Mouse (Mus musculus): Measurements from ENCODE around the gene Grn. TPM values are rescaled to one million over a fixed set of nuclear protein-coding genes. Genes with fewer than 3 reads are reported as not detected.
"Not testable (repeated sequence)": the region's sequence is repeated elsewhere in the genome, so short reads cannot be mapped to it uniquely, and the experiment has no call there.

Grn gene
- polyA plus RNA-seq, 1 experiment, result 240 TPM

- TF ChIP-seq CTCF (IDR thresholded peaks at IDR 0.05; ENCODE audit: extremely low read depth, insufficient read depth, insufficient read length, insufficient replicate concordance), result no peak
- peak; percentile 9 for TF ChIP-seq POLR2A (IDR thresholded peaks at IDR 0.05; ENCODE audit: low read depth, low read length)
- Histone ChIP-seq H3K4me3 (ENCODE audit: extremely low read depth, insufficient read depth, insufficient read length) (peak overlapping the region; percentile 99), H3K27me3 (ENCODE audit: control insufficient read depth, insufficient read depth, low read length) (no peaks in the 10 kb centered on the region), H3K27ac (ENCODE audit: insufficient read depth, low read length) (peak overlapping the region; percentile 94), H3K36me3 (ENCODE audit: control insufficient read depth, insufficient read depth, low read length) (peaks cover 7% of the 10 kb centered on the region), H3K4me1 (ENCODE audit: control insufficient read depth, insufficient read depth, insufficient read length) (no peaks in the 10 kb centered on the region)
- DNase-seq (ENCODE audit: low read depth in 1 of 2, low spot score in 2 of 2), result peak; percentile 74 to 92
- under 1% methylated on average over 85 of the region's 85 CpGs for WGBS
These were observed 22.9 kb upstream of the Grn start for GRCm38 (mm10) chr11:102406900-102407833.

DNA sequence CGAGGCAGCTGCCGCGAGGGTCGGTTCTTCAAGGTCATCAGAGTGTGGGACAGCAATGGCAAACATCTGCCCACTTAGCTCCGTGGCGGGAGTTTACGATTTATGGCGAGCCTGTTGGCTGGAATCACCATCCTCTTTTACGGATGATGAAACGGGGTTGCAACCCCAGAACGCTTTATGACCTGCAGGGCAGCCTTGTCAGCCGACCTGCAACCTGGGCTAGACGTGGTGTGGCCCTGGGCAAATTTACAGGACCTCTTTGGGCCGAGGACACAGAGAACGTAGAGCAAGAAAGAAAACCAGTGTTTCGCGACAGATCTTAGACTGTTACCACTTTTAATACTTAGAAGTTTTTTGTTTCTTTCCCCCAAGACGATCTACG lies 22.3 kb upstream of the Grn start, which contains the start of gene Slc25a39:
TSS of gene Slc25a39 (minus strand) at position 113 of the 382 bp plus-strand sequence.
- no peak for DNase-seq (ENCODE audit: low read depth in 1 of 2, low spot score in 2 of 2)

DNA sequence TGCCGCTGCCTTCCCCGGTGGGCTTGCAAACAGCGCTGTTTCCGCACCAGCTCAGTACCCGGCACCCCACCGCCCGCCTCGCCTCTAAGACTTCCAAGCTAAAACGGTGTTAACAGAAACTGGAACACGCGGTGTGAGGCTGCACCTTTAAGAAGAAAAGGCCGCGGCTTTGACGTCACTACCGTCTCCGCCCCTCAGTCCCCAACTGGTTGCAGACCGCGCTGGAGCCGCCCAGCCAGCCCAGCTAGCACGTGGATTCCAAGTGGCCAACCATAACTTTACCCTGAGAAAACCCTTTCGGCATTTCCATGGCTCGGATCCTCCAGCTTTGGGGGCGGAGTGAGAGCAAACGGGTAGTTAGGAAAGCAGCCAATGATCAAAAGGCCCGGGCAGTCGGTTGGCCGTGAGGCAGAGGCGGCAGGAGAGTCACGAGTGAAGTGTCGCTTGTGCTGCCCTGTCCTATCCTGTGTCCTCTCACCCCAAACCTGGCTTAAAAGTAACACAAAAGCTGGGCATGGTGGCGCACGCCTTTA lies 21.7 kb upstream of the Grn start:
- Histone ChIP-seq H3K4me1 (ENCODE audit: control insufficient read depth, insufficient read depth, insufficient read length) (no peaks in the 10 kb centered on the region), H3K27ac (ENCODE audit: insufficient read depth, low read length) (peak overlapping the region; percentile 94), H3K4me3 (ENCODE audit: extremely low read depth, insufficient read depth, insufficient read length) (peak overlapping the region; percentile 99), H3K27me3 (ENCODE audit: control insufficient read depth, insufficient read depth, low read length) (no peaks in the 10 kb centered on the region), H3K36me3 (ENCODE audit: control insufficient read depth, insufficient read depth, low read length) (peaks cover 1% of the 10 kb centered on the region)
- WGBS, result under 1% methylated on average over 32 of the region's 32 CpGs
- peak; percentile 92 to 93 for DNase-seq (ENCODE audit: low read depth in 1 of 2, low spot score in 2 of 2)
- TF ChIP-seq POLR2A (IDR thresholded peaks at IDR 0.05; ENCODE audit: low read depth, low read length) (peak; percentile 66), CTCF (IDR thresholded peaks at IDR 0.05; ENCODE audit: extremely low read depth, insufficient read depth, insufficient read length, insufficient replicate concordance) (no peak)

More for the DNA sequence above, 22.3 kb upstream of the Grn start, which contains the start of gene Slc25a39:
- TF ChIP-seq CTCF (IDR thresholded peaks at IDR 0.05; ENCODE audit: extremely low read depth, insufficient read depth, insufficient read length, insufficient replicate concordance) (no peak), POLR2A (IDR thresholded peaks at IDR 0.05; ENCODE audit: low read depth, low read length) (no peak)
- peak within 1 kb of the TSS; percentile 99 for H3K4me3 ChIP-seq (ENCODE audit: extremely low read depth, insufficient read depth, insufficient read length)
- peak within 1 kb of the TSS; percentile 94 for H3K27ac ChIP-seq (ENCODE audit: insufficient read depth, low read length)
- no peaks in the 10 kb centered on the region for H3K4me1 ChIP-seq (ENCODE audit: control insufficient read depth, insufficient read depth, insufficient read length)
- under 1% methylated on average over 19 of the region's 19 CpGs for WGBS
- H3K27me3 ChIP-seq (ENCODE audit: control insufficient read depth, insufficient read depth, low read length), result no peaks in the 10 kb centered on the region
- H3K36me3 ChIP-seq (ENCODE audit: control insufficient read depth, insufficient read depth, low read length), result peaks cover 5% of the 10 kb centered on the region

GRCm38 (mm10) chr11:102408888-102409794 lies 21.0 kb upstream of the Grn start:
- no peaks in the 10 kb centered on the region for H3K36me3 ChIP-seq (ENCODE audit: control insufficient read depth, insufficient read depth, low read length)
- WGBS, result 52% methylated on average over 15 of the region's 15 CpGs
- H3K27ac ChIP-seq (ENCODE audit: insufficient read depth, low read length), result peak overlapping the region; percentile 56; the same call in 1 of the 2 replicates
- DNase-seq (ENCODE audit: low read depth in 1 of 2, low spot score in 2 of 2), result no peak
- no peaks in the 10 kb centered on the region for H3K4me1 ChIP-seq (ENCODE audit: control insufficient read depth, insufficient read depth, insufficient read length)
- no peak for TF ChIP-seq CTCF (IDR thresholded peaks at IDR 0.05; ENCODE audit: extremely low read depth, insufficient read depth, insufficient read length, insufficient replicate concordance)
- no peak for TF ChIP-seq POLR2A (IDR thresholded peaks at IDR 0.05; ENCODE audit: low read depth, low read length)
- no peaks in the 10 kb centered on the region for H3K27me3 ChIP-seq (ENCODE audit: control insufficient read depth, insufficient read depth, low read length)
- peak overlapping the region; percentile 99 for H3K4me3 ChIP-seq (ENCODE audit: extremely low read depth, insufficient read depth, insufficient read length)

GRCm38 (mm10) chr11:102409795-102410330 lies 20.3 kb upstream of the Grn start:
- no peak overlapping the region for H3K4me3 ChIP-seq (ENCODE audit: extremely low read depth, insufficient read depth, insufficient read length)
- H3K27me3 ChIP-seq (ENCODE audit: control insufficient read depth, insufficient read depth, low read length), result no peaks in the 10 kb centered on the region
- TF ChIP-seq POLR2A (IDR thresholded peaks at IDR 0.05; ENCODE audit: low read depth, low read length), result no peak
- no peak for TF ChIP-seq CTCF (IDR thresholded peaks at IDR 0.05; ENCODE audit: extremely low read depth, insufficient read depth, insufficient read length, insufficient replicate concordance)
- WGBS, result 84% methylated on average over 3 of the region's 3 CpGs
- no peak overlapping the region for H3K27ac ChIP-seq (ENCODE audit: insufficient read depth, low read length)
- H3K36me3 ChIP-seq (ENCODE audit: control insufficient read depth, insufficient read depth, low read length), result no peaks in the 10 kb centered on the region
- DNase-seq (ENCODE audit: low read depth in 1 of 2, low spot score in 2 of 2), result no peak
- H3K4me1 ChIP-seq (ENCODE audit: control insufficient read depth, insufficient read depth, insufficient read length), result no peaks in the 10 kb centered on the region

- not testable (repeated sequence) for H3K27ac ChIP-seq (ENCODE audit: insufficient read depth, low read length); H3K27me3 ChIP-seq (ENCODE audit: control insufficient read depth, insufficient read depth, low read length); H3K4me1 ChIP-seq (ENCODE audit: control insufficient read depth, insufficient read depth, insufficient read length); H3K4me3 ChIP-seq (ENCODE audit: extremely low read depth, insufficient read depth, insufficient read length); DNase-seq (ENCODE audit: low read depth in 1 of 2, low spot score in 2 of 2); H3K36me3 ChIP-seq (ENCODE audit: control insufficient read depth, insufficient read depth, low read length)
- WGBS, result 93% methylated on average over 3 of the region's 3 CpGs
These were observed 19.8 kb upstream of the Grn start for GRCm38 (mm10) chr11:102410345-102410744.
